Mouse (Mus musculus) olfactory bulb, adult 2 months (tissue): ENCODE data around the gene Nfat5. TPM values are rescaled to one million over a fixed set of nuclear protein-coding genes. Genes with fewer than 3 reads are reported as not detected.

Experiments used
- H3K27ac ChIP-seq: fragments of 200-500 bp; 2 replicates; pipeline ENCODE4 v1.5.1; 2012; ENCODE audit warnings: low read depth, low read length; ENCODE audit not compliant: insufficient read depth
- H3K4me1 ChIP-seq: fragments of 200-500 bp; 2 replicates; pipeline ENCODE4 v1.6.1; 2012; ENCODE audit warnings: low read length; ENCODE audit not compliant: control insufficient read depth, insufficient read depth
- H3K4me3 ChIP-seq: fragments of 200-500 bp; 2 replicates; pipeline ENCODE4 v1.5.1; 2012; ENCODE audit warnings: mild to moderate bottlenecking, low read depth, low read length, moderate library complexity; ENCODE audit not compliant: insufficient read depth
- CTCF ChIP-seq: fragments of 200-500 bp; IDR thresholded peaks from 2 replicates; pipeline ENCODE4 v1.5.1; 2012; ENCODE audit warnings: low read depth, mild to moderate bottlenecking, low read length, moderate library complexity; ENCODE audit not compliant: insufficient read depth
- POLR2A ChIP-seq: fragments of 200-500 bp; IDR thresholded peaks from 2 replicates; pipeline ENCODE4 v1.6.1; 2012; ENCODE audit warnings: mild to moderate bottlenecking, low read depth, low read length, moderate library complexity; ENCODE audit not compliant: insufficient read depth
- WGBS: fragments of 180-500 bp; shearing (Covaris S2); methylation state at CpG from one replicate; pipeline ENCODE4 v1.1.7; 2018; 5-methylcytosine and 5-hydroxymethylcytosine counted together
- polyA plus RNA-seq: library from polyadenylated mRNA; stranded (reverse); fragments of >200 nt; gene quantifications from 2 replicates; pipeline ENCODE4 v1.2.4, GENCODE M21; 2012; ENCODE audit warnings: low replicate concordance; ENCODE audit not compliant: missing spikeins, insufficient read depth, insufficient read length

Nfat5 gene
- polyA plus RNA-seq, 1 experiment: 239 TPM

- 68% methylated on average over 1 of the region's 1 CpGs for WGBS
- no peak overlapping the region for H3K27ac ChIP-seq
- no peaks in the 10 kb centered on the region for H3K4me1 ChIP-seq
- H3K4me3 ChIP-seq: no peak overlapping the region
- TF ChIP-seq POLR2A (no peak), CTCF (no peak)
These were observed 36.3 kb downstream of the Nfat5 start for GRCm38 (mm10) chr8:107329595-107329994.

- no peak for TF ChIP-seq CTCF
- TF ChIP-seq POLR2A: no peak
- no peaks in the 10 kb centered on the region for H3K4me1 ChIP-seq
- H3K27ac ChIP-seq: no peak overlapping the region
- 84% methylated on average over 1 of the region's 1 CpGs for WGBS
- no peak overlapping the region for H3K4me3 ChIP-seq
These were observed 43.2 kb downstream of the Nfat5 start for GRCm38 (mm10) chr8:107336480-107336879.

- TF ChIP-seq POLR2A (no peak), CTCF (no peak)
- Histone ChIP-seq H3K27ac (no peak overlapping the region), H3K4me3 (no peak overlapping the region), H3K4me1 (no peaks in the 10 kb centered on the region)
- 93% methylated on average over 4 of the region's 4 CpGs for WGBS
These were observed 77.0 kb downstream of the Nfat5 start for GRCm38 (mm10) chr8:107370311-107370710.

GRCm38 (mm10) chr8:107377346-107377745, 84.1 kb downstream of the Nfat5 start:
- Histone ChIP-seq H3K4me3 (no peak overlapping the region), H3K27ac (no peak overlapping the region), H3K4me1 (no peaks in the 10 kb centered on the region)
- WGBS: 89% methylated on average over 3 of the region's 3 CpGs
- no peak for TF ChIP-seq CTCF
- no peak for TF ChIP-seq POLR2A

GRCm38 (mm10) chr8:107380734-107381133, 87.5 kb downstream of the Nfat5 start:
- WGBS: 94% methylated on average over 8 of the region's 8 CpGs
- no peak overlapping the region for H3K27ac ChIP-seq
- no peak for TF ChIP-seq POLR2A
- no peak for TF ChIP-seq CTCF
- no peaks in the 10 kb centered on the region for H3K4me1 ChIP-seq
- H3K4me3 ChIP-seq: no peak overlapping the region

GRCm38 (mm10) chr8:107381666-107382065, 88.4 kb downstream of the Nfat5 start:
- no peaks in the 10 kb centered on the region for H3K4me1 ChIP-seq
- 95% methylated on average over 4 of the region's 4 CpGs for WGBS
- H3K4me3 ChIP-seq: no peak overlapping the region
- H3K27ac ChIP-seq: no peak overlapping the region
- TF ChIP-seq CTCF: no peak
- no peak for TF ChIP-seq POLR2A

GRCm38 (mm10) chr8:107382898-107383297, 89.6 kb downstream of the Nfat5 start:
- Histone ChIP-seq H3K27ac (no peak overlapping the region), H3K4me3 (no peak overlapping the region), H3K4me1 (no peaks in the 10 kb centered on the region)
- TF ChIP-seq POLR2A (no peak), CTCF (no peak)
- whole genome bisulfite sequencing: 77% methylated on average over 4 of the region's 4 CpGs

- no peak for TF ChIP-seq POLR2A
- TF ChIP-seq CTCF: no peak
- Histone ChIP-seq H3K4me3 (no peak overlapping the region), H3K27ac (no peak overlapping the region), H3K4me1 (peaks cover 1% of the 10 kb centered on the region; the same call in 1 of the 2 replicates)
- 57% methylated on average over 5 of the region's 5 CpGs for WGBS
These were observed 91.4 kb downstream of the Nfat5 start for GRCm38 (mm10) chr8:107384651-107385050.

- Histone ChIP-seq H3K4me1 (peaks cover 4% of the 10 kb centered on the region; the same call in 1 of the 2 replicates), H3K4me3 (no peak overlapping the region), H3K27ac (no peak overlapping the region)
- no peak for TF ChIP-seq POLR2A
- TF ChIP-seq CTCF: no peak
- WGBS: 43% methylated on average over 2 of the region's 2 CpGs
These were observed 91.8 kb downstream of the Nfat5 start for GRCm38 (mm10) chr8:107385063-107385462.

GRCm38 (mm10) chr8:107386171-107386570, 92.9 kb downstream of the Nfat5 start:
- Histone ChIP-seq H3K4me1 (peaks cover 4% of the 10 kb centered on the region; the same call in 1 of the 2 replicates), H3K27ac (no peak overlapping the region), H3K4me3 (no peak overlapping the region)
- 23% methylated on average over 5 of the region's 5 CpGs for WGBS
- TF ChIP-seq POLR2A (no peak), CTCF (no peak)
